ENCODE assay signal across 13 mouse cellular contexts in genomic region chr11:23805716-23806115, GRCm38 (mm10).
"Had no signal": no experiment of that assay in that cellular context is flagged by ENCODE, and none has a peak within 500 bp of the region (broad histone marks: within the 10 kb centered on the region; RNA-seq: fewer than 3 reads in every experiment).

No protein-coding gene starts in this region.

- H3K36me3 ChIP-seq: kidney, embryonic 15.5 days; limb, embryonic 10.5 days; liver, embryonic 15.5 days; midbrain, embryonic 13.5 days; neural tube, embryonic 15.5 days had no signal

- ATAC-seq: lung, postnatal 0 days; midbrain, embryonic 13.5 days had no signal

- H3K27me3 ChIP-seq: kidney, embryonic 15.5 days; liver, embryonic 15.5 days; midbrain, embryonic 13.5 days; neural tube, embryonic 15.5 days had no signal

- DNase-seq: kidney, adult 2 months; kidney, postnatal 14 days; layer of hippocampus, postnatal 36 days; lung, adult 2 months; retina, postnatal 1 day; thymus, adult 18-20 months; thymus, postnatal 14 days had no signal
